ENCODE assay signal across 8 mouse cellular contexts in genomic region chr2:30042445-30042844, GRCm38 (mm10). TPM values are rescaled to one million over a fixed set of nuclear protein-coding genes. Genes with fewer than 3 reads are reported as not detected.
DNase-seq lines count a peak whose midpoint lies in the region; ATAC-seq lines count a peak whose summit lies in the region.

No protein-coding gene starts in this region.

- peak; percentile 87 for ATAC-seq in common myeloid progenitor, adult 5-6 weeks (replicated peaks; ENCODE audit: low read depth, poor library complexity, severe bottlenecking)
- ATAC-seq in granulocyte monocyte progenitor cell, adult 5-6 weeks (replicated peaks; ENCODE audit: poor library complexity, severe bottlenecking): peak; percentile 75

- peak; percentile 92 for DNase-seq in CD4-positive, CD25-positive, alpha-beta regulatory T cell, adult 2 months (ENCODE audit: low read depth, low spot score)
- DNase-seq in ZHBTc4 (ENCODE audit: low read depth, low spot score): peak; percentile 96
- DNase-seq in kidney, postnatal 4 days: peak; percentile 94
- DNase-seq in lung, postnatal 14 days: peak; percentile 93
- peak; percentile 46 for DNase-seq in skeletal muscle tissue, adult 2 months (ENCODE audit: low read depth, low spot score)
- peak; percentile 65 to 82 for DNase-seq in urinary bladder, postnatal 4 days (ENCODE audit: low spot score in 2 of 2)

RNA-seq across cellular contexts. Expression of gene Wdr34, which starts 6.2 kb away (rescaled TPM):
- 11.5 and 15.6 TPM in 2 replicates for total RNA-seq in common myeloid progenitor, adult 5-6 weeks (2017)
- 21.9 and 23.1 TPM in 2 replicates for total RNA-seq in granulocyte monocyte progenitor cell, adult 5-6 weeks (2014; fragmentation: Nextera tagmentation)
- 11.5 and 14.1 TPM in 2 replicates for total RNA-seq in granulocyte monocyte progenitor cell, adult 5-6 weeks (2017)

RNA-seq across cellular contexts. Expression of gene Set, which starts 14.7 kb away (rescaled TPM):
- total RNA-seq in common myeloid progenitor, adult 5-6 weeks (2017): 1,475 and 1,487 TPM in 2 replicates
- 415 and 437 TPM in 2 replicates for total RNA-seq in granulocyte monocyte progenitor cell, adult 5-6 weeks (2014; fragmentation: Nextera tagmentation)
- total RNA-seq in granulocyte monocyte progenitor cell, adult 5-6 weeks (2017): 2,035 and 2,054 TPM in 2 replicates

RNA-seq across cellular contexts. Expression of gene Pkn3, which starts 35.0 kb away (rescaled TPM):
- total RNA-seq in common myeloid progenitor, adult 5-6 weeks (2017): 11.8 and 22.9 TPM in 2 replicates
- total RNA-seq in granulocyte monocyte progenitor cell, adult 5-6 weeks (2014; fragmentation: Nextera tagmentation): 10.1 and 13.1 TPM in 2 replicates
- 4.6 and 14.9 TPM in 2 replicates for total RNA-seq in granulocyte monocyte progenitor cell, adult 5-6 weeks (2017)

RNA-seq across cellular contexts. Expression of gene Zdhhc12, which starts 51.0 kb away (rescaled TPM):
- 8.0 and 11.4 TPM in 2 replicates for total RNA-seq in common myeloid progenitor, adult 5-6 weeks (2017)
- 21.5 and 24.1 TPM in 2 replicates for total RNA-seq in granulocyte monocyte progenitor cell, adult 5-6 weeks (2014; fragmentation: Nextera tagmentation)
- total RNA-seq in granulocyte monocyte progenitor cell, adult 5-6 weeks (2017): 11.0 and 20.7 TPM in 2 replicates

Comparison
In these comparisons a context has a peak if more than half of its experiments do, and no peak if none do; other contexts are left out.
1. Peak in every context shown above with its lines: DNase-seq and ATAC-seq.
2. DNase-seq: peak in every context shown above with its lines; median percentile 96 in ZHBTc4; 94 in kidney, postnatal 4 days; 93 in lung, postnatal 14 days; 92 in CD4-positive, CD25-positive, alpha-beta regulatory T cell, adult 2 months; 74 in urinary bladder, postnatal 4 days; 46 in skeletal muscle tissue, adult 2 months.